Mouse (Mus musculus) C2C12 (cell line): ENCODE measurements around the gene Slc25a15. TPM values are rescaled to one million over a fixed set of nuclear protein-coding genes. Genes with fewer than 3 reads are reported as not detected.

Experiments
- H3K27me3 ChIP-seq: one replicate; pipeline ENCODE4 v1.6.1; 2011; ENCODE audit not compliant: control insufficient read depth, insufficient read depth, insufficient read length
- H3K36me3 ChIP-seq: one replicate; pipeline ENCODE4 v1.6.1; 2011; ENCODE audit not compliant: control insufficient read depth, insufficient read depth
- H3K4me3 ChIP-seq: one replicate; pipeline ENCODE4 v1.5.1; 2011; ENCODE audit warnings: mild to moderate bottlenecking, control low read depth; ENCODE audit not compliant: poor library complexity, insufficient read depth, severe bottlenecking
- H3K79me2 ChIP-seq: one replicate; pipeline ENCODE4 v1.6.1; 2011; ENCODE audit not compliant: control insufficient read depth, insufficient read depth
- H3K79me3 ChIP-seq: one replicate; pipeline ENCODE4 v1.6.1; 2011; ENCODE audit warnings: low read depth, control low read depth
- H3ac ChIP-seq: one replicate; pipeline ENCODE3; 2011; ENCODE audit warnings: low read depth; ENCODE audit not compliant: control insufficient read depth, insufficient read length
- CEBPB ChIP-seq: IDR thresholded peaks from one replicate; pipeline ENCODE4 v1.6.1; 2011; ENCODE audit warnings: low read depth, mild to moderate bottlenecking, control low read depth, moderate library complexity
- CTCF ChIP-seq: IDR thresholded peaks from one replicate; pipeline ENCODE4 v1.5.1; 2011; ENCODE audit not compliant: control insufficient read depth, insufficient read depth, insufficient read length
- FOSL1 ChIP-seq: IDR thresholded peaks from one replicate; pipeline ENCODE4 v1.8.0; 2011; ENCODE audit warnings: mild to moderate bottlenecking, low read length; ENCODE audit not compliant: poor library complexity, insufficient read depth, severe bottlenecking
- MAX ChIP-seq: IDR thresholded peaks from one replicate; pipeline ENCODE4 v1.6.1; 2011; ENCODE audit warnings: mild to moderate bottlenecking, control low read depth
- MYOD1 ChIP-seq: IDR thresholded peaks from one replicate; pipeline ENCODE4 v1.6.1; 2011; ENCODE audit warnings: low read depth; ENCODE audit not compliant: control insufficient read depth, insufficient read length
- MYOG ChIP-seq: IDR thresholded peaks from one replicate; pipeline ENCODE4 v1.6.1; 2011; ENCODE audit not compliant: control insufficient read depth, insufficient read length; ENCODE audit errors: extremely low read depth
- USF1 ChIP-seq: IDR thresholded peaks from one replicate; pipeline ENCODE4 v1.6.1; 2011; ENCODE audit warnings: low read depth, mild to moderate bottlenecking, control low read depth, moderate library complexity
- polyA plus RNA-seq: library from polyadenylated mRNA; unstranded; fragments of >200 nt; fragmentation: generic; extraction: Trizol; gene quantifications from one replicate; pipeline ENCODE4 v1.2.1, GENCODE M21; 2012; ENCODE audit warnings: missing spikeins

Gene Slc25a15
- polyA plus RNA-seq, 1 experiment: 3.4 TPM

DNA sequence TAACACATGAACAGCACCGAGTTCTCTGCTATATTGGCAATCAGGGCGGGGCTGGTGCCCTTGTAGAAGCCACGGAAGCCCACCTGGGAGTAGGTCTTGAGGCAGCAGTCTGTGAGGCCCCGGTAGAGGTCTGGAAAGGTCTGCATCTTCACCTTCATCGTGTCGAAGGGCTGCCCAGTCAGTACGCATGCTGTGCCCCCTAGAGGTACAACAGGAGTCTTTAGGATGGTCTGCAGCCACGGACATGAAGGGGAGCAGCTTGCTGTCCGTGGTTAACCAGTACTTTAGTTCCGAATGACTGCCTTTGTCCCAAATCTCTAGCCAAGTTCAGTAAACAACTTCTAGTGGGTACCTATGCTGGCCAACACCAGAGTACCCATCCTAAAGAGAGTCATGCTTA, 8.5 kb downstream of the Slc25a15 start:
- Histone ChIP-seq H3K27me3 (no peaks in the 10 kb centered on the region), H3ac (no peak overlapping the region), H3K79me3 (no peaks in the 10 kb centered on the region), H3K36me3 (no peaks in the 10 kb centered on the region), H3K4me3 (no peak overlapping the region), H3K79me2 (no peaks in the 10 kb centered on the region)
- TF ChIP-seq CEBPB: no peak
- no peak for TF ChIP-seq MAX
- no peak for TF ChIP-seq CTCF
- TF ChIP-seq FOSL1: no peak
- TF ChIP-seq MYOD1: no peak
- TF ChIP-seq MYOG: no peak

- Histone ChIP-seq H3ac (no peak overlapping the region), H3K4me3 (no peak overlapping the region), H3K27me3 (no peaks in the 10 kb centered on the region), H3K79me3 (no peaks in the 10 kb centered on the region), H3K79me2 (no peaks in the 10 kb centered on the region), H3K36me3 (no peaks in the 10 kb centered on the region)
- TF ChIP-seq MYOG: no peak
- TF ChIP-seq FOSL1: no peak
- no peak for TF ChIP-seq MAX
- TF ChIP-seq CEBPB: no peak
- no peak for TF ChIP-seq USF1
- TF ChIP-seq MYOD1: no peak
- no peak for TF ChIP-seq CTCF
These were observed 13.2 kb downstream of the Slc25a15 start for GRCm38 (mm10) chr8:22385158-22385557.

- H3K4me3 ChIP-seq: no peak overlapping the region
- H3K36me3 ChIP-seq: no peaks in the 10 kb centered on the region
- H3K27me3 ChIP-seq: no peaks in the 10 kb centered on the region
- H3ac ChIP-seq: no peak overlapping the region
- H3K79me2 ChIP-seq: no peaks in the 10 kb centered on the region
- TF ChIP-seq FOSL1 (no peak), CEBPB (no peak), USF1 (no peak), MAX (no peak), MYOD1 (no peak)
- H3K79me3 ChIP-seq: no peaks in the 10 kb centered on the region
These were observed 15.4 kb downstream of the Slc25a15 start for GRCm38 (mm10) chr8:22382824-22383595.

DNA sequence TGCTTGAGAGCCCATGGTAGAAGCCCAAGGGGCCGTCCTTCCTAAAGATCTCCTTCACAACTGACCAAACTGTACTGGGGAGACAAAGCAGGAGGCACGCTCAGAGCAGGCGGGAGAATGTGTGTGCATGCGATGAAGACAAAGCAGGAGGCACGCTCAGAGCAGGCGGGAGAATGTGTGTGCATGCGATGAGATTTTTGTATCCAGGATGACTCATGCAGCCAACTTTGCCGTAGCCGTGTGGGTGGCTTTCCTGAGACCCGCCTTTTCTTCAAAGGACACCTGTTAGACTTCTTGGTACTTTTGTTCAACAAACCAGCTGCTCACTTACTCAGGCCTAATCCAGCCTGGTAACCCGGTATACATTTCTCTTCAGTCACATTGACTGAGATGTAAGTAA, 17.5 kb downstream of the Slc25a15 start:
- H3K27me3 ChIP-seq: no peaks in the 10 kb centered on the region
- H3K79me3 ChIP-seq: no peaks in the 10 kb centered on the region
- TF ChIP-seq CEBPB (no peak), MYOG (no peak), FOSL1 (no peak)
- no peaks in the 10 kb centered on the region for H3K36me3 ChIP-seq
- no peaks in the 10 kb centered on the region for H3K79me2 ChIP-seq
- no peak overlapping the region for H3ac ChIP-seq
- no peak overlapping the region for H3K4me3 ChIP-seq

DNA sequence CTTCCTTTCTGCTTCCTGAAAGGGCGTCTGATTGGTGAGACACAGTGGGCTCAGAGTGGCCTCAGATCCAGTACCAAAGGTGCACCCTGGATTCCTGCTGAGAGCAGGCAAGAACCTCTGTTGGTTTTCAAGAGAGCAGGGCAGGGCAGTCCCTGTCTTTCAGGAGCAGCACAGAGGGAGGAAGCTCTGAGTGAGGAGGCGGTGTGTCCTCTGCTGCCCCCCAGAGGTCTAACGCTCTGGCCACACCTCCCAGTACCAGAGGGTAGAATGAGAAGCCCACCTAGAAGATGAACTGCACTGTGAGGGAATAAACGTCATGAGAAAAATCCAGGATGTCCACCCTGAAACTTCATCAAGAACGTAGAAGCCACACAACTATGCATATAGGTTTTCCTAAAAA, 21.5 kb downstream of the Slc25a15 start:
- Histone ChIP-seq H3ac (no peak overlapping the region), H3K79me2 (no peaks in the 10 kb centered on the region), H3K79me3 (no peaks in the 10 kb centered on the region), H3K27me3 (no peaks in the 10 kb centered on the region), H3K36me3 (no peaks in the 10 kb centered on the region), H3K4me3 (no peak overlapping the region)
- no peak for TF ChIP-seq FOSL1
- TF ChIP-seq MYOG: no peak
- TF ChIP-seq CTCF: peak; percentile 18
- TF ChIP-seq CEBPB: no peak
- TF ChIP-seq MAX: no peak
- no peak for TF ChIP-seq USF1
- no peak for TF ChIP-seq MYOD1

DNA sequence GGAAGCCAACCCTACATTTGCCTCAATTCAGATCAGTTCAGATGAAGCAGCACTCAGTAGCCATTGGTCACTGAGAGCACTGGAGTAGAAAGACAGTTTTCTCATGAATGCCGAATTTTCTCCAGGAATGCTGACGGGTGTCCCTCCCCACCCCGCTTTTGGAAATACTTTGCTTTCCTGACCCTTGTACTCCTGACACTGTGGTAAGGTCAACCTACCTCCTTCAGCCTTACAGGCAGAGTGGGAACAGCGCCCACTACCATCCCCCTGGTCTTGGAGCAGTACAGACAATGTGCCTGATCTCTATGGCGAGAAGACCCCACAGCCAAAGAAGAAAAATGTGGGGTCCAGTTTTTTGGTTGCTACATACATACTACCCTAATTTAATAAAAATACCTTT, 22.1 kb downstream of the Slc25a15 start:
- Histone ChIP-seq H3K4me3 (no peak overlapping the region), H3K79me3 (no peaks in the 10 kb centered on the region), H3K79me2 (no peaks in the 10 kb centered on the region), H3ac (no peak overlapping the region), H3K27me3 (no peaks in the 10 kb centered on the region), H3K36me3 (no peaks in the 10 kb centered on the region)
- TF ChIP-seq FOSL1 (no peak), MYOD1 (no peak), USF1 (no peak), CTCF (no peak)
